8 mouse cellular contexts compared by ENCODE assay signal in genomic region chr3:104794953-104795470, GRCm38 (mm10). TPM values are rescaled to one million over a fixed set of nuclear protein-coding genes. Genes with fewer than 3 reads are reported as not detected.
A peak's percentile ranks its signal among the peaks of the same experiment; 100 is the strongest.
DNase-seq lines count a peak whose midpoint lies in the region; ATAC-seq and TF ChIP-seq lines count a peak whose summit lies in the region.

No protein-coding gene starts in this region.

- H3K4me3 ChIP-seq in hindbrain, embryonic 13.5 days = no peak overlapping the region
- H3K4me3 ChIP-seq in hindbrain, embryonic 11.5 days (ENCODE audit: low read depth, low read length) = no peak overlapping the region
- H3K4me3 ChIP-seq in ES-Bruce4 (ENCODE audit: low read depth, low read length) = no peak overlapping the region
- no peak overlapping the region for H3K4me3 ChIP-seq in embryonic facial prominence, embryonic 10.5 days
- no peak overlapping the region for H3K4me3 ChIP-seq in limb, embryonic 12.5 days (replicated peaks)
- H3K4me3 ChIP-seq in cerebellum, adult 2 months (replicated peaks; ENCODE audit: insufficient read depth, low read depth, low read length) = no peak overlapping the region

- no peak for TF ChIP-seq POLR2A in ES-Bruce4 (IDR thresholded peaks at IDR 0.05; ENCODE audit: insufficient read depth, low read length)
- no peak for TF ChIP-seq POLR2A in cerebellum, adult 2 months (IDR thresholded peaks at IDR 0.05; ENCODE audit: borderline replicate concordance, insufficient read depth, low read length)

- TF ChIP-seq EP300 in ES-Bruce4 (IDR thresholded peaks at IDR 0.05; ENCODE audit: insufficient read depth, low read depth, low read length) = no peak

- DNase-seq in hindbrain, embryonic 11.5 days (ENCODE audit: low spot score) = no peak
- no peak for DNase-seq in embryonic facial prominence, embryonic 10.5 days (ENCODE audit: low spot score)
- no peak for DNase-seq in cerebellum, adult 2 months
- no peak for DNase-seq in retina, embryonic 14.5 days (ENCODE audit: low spot score)
- no peak for DNase-seq in left cerebral cortex, postnatal 14 days (ENCODE audit: low spot score in 2 of 2)

- H3K9me3 ChIP-seq in hindbrain, embryonic 13.5 days = no peaks in the 10 kb centered on the region
- no peaks in the 10 kb centered on the region for H3K9me3 ChIP-seq in hindbrain, embryonic 11.5 days (ENCODE audit: control insufficient read depth, low read length)
- H3K9me3 ChIP-seq in ES-Bruce4 (replicated peaks; ENCODE audit: control insufficient read depth, insufficient read depth, low read length, poor library complexity, severe bottlenecking) = no peaks in the 10 kb centered on the region
- no peaks in the 10 kb centered on the region for H3K9me3 ChIP-seq in embryonic facial prominence, embryonic 10.5 days
- H3K9me3 ChIP-seq in limb, embryonic 12.5 days = no peaks in the 10 kb centered on the region

- WGBS in hindbrain, embryonic 13.5 days = 77% methylated on average over 12 of the region's 12 CpGs
- 70% methylated on average over 12 of the region's 12 CpGs for WGBS in hindbrain, embryonic 11.5 days
- WGBS in embryonic facial prominence, embryonic 10.5 days = 66% methylated on average over 12 of the region's 12 CpGs
- 50% methylated on average over 12 of the region's 12 CpGs for WGBS in limb, embryonic 12.5 days
- 77% methylated on average over 12 of the region's 12 CpGs for WGBS in cerebellum, adult 2 months

- peak overlapping the region; percentile 40; the same call in 1 of the 2 replicates for H3K27ac ChIP-seq in hindbrain, embryonic 13.5 days
- H3K27ac ChIP-seq in hindbrain, embryonic 11.5 days (ENCODE audit: low read depth, low read length) = no peak overlapping the region
- H3K27ac ChIP-seq in ES-Bruce4 (ENCODE audit: insufficient read depth, low read length) = peak overlapping the region; percentile 84
- peak overlapping the region; percentile 70 for H3K27ac ChIP-seq in embryonic facial prominence, embryonic 10.5 days (replicated peaks)
- H3K27ac ChIP-seq in limb, embryonic 12.5 days = peak overlapping the region; percentile 84
- H3K27ac ChIP-seq in cerebellum, adult 2 months (ENCODE audit: insufficient read depth, low read length) = no peak overlapping the region

- ATAC-seq in hindbrain, embryonic 13.5 days (ENCODE audit: low FRiP score) = no peak
- ATAC-seq in hindbrain, embryonic 11.5 days (ENCODE audit: low FRiP score) = no peak
- no peak for ATAC-seq in limb, embryonic 12.5 days (ENCODE audit: insufficient number of reproducible peaks, insufficient read depth, low FRiP score, low TSS enrichment, low read depth)

- H3K4me2 ChIP-seq in hindbrain, embryonic 13.5 days = no peak overlapping the region
- no peak overlapping the region for H3K4me2 ChIP-seq in hindbrain, embryonic 11.5 days (replicated peaks; ENCODE audit: low read depth, low read length)
- H3K4me2 ChIP-seq in limb, embryonic 12.5 days = no peak overlapping the region

- no peak overlapping the region for H3K9ac ChIP-seq in hindbrain, embryonic 13.5 days
- no peak overlapping the region for H3K9ac ChIP-seq in hindbrain, embryonic 11.5 days (ENCODE audit: low read depth, low read length)
- peak overlapping the region; percentile 36; the same call in 1 of the 2 replicates for H3K9ac ChIP-seq in ES-Bruce4 (ENCODE audit: low read depth, poor library complexity, severe bottlenecking)
- H3K9ac ChIP-seq in limb, embryonic 12.5 days (replicated peaks) = no peak overlapping the region

- intact Hi-C loops in left cerebral cortex, postnatal 14 days (cut with DNase I) = loop anchor here (5.0 kb wide), 1 partner anchor 67 kb away; the partner anchor contains the start of genes Capza1 and St7l

- peaks cover 18% of the 10 kb centered on the region for H3K36me3 ChIP-seq in hindbrain, embryonic 13.5 days
- no peaks in the 10 kb centered on the region for H3K36me3 ChIP-seq in hindbrain, embryonic 11.5 days (ENCODE audit: control insufficient read depth, insufficient read depth, low read length)
- H3K36me3 ChIP-seq in ES-Bruce4 (ENCODE audit: control insufficient read depth, insufficient read depth, low read length, poor library complexity, severe bottlenecking) = peaks cover 12% of the 10 kb centered on the region; the same call in 1 of the 2 replicates
- H3K36me3 ChIP-seq in embryonic facial prominence, embryonic 10.5 days (replicated peaks) = peaks cover 81% of the 10 kb centered on the region
- peaks cover 79% of the 10 kb centered on the region for H3K36me3 ChIP-seq in limb, embryonic 12.5 days

- peaks cover 5% of the 10 kb centered on the region; the same call in 1 of the 2 replicates for H3K27me3 ChIP-seq in hindbrain, embryonic 13.5 days
- H3K27me3 ChIP-seq in hindbrain, embryonic 11.5 days (ENCODE audit: control insufficient read depth, insufficient read depth, low read length) = no peaks in the 10 kb centered on the region
- H3K27me3 ChIP-seq in ES-Bruce4 (ENCODE audit: control insufficient read depth, insufficient read depth, low read length, poor library complexity, severe bottlenecking) = no peaks in the 10 kb centered on the region
- H3K27me3 ChIP-seq in embryonic facial prominence, embryonic 10.5 days (replicated peaks; ENCODE audit: low read depth, poor library complexity, severe bottlenecking) = no peaks in the 10 kb centered on the region
- no peaks in the 10 kb centered on the region for H3K27me3 ChIP-seq in limb, embryonic 12.5 days
- no peaks in the 10 kb centered on the region for H3K27me3 ChIP-seq in cerebellum, adult 2 months (ENCODE audit: control insufficient read depth, insufficient read depth, low read length)

- TF ChIP-seq CTCF in ES-Bruce4 (IDR thresholded peaks at IDR 0.05; ENCODE audit: low read depth, low read length) = no peak
- TF ChIP-seq CTCF in cerebellum, adult 2 months (IDR thresholded peaks at IDR 0.05; ENCODE audit: borderline replicate concordance, insufficient read depth, low read depth, low read length) = no peak

- H3K4me1 ChIP-seq in hindbrain, embryonic 13.5 days (replicated peaks) = peaks cover 31% of the 10 kb centered on the region
- no peaks in the 10 kb centered on the region for H3K4me1 ChIP-seq in hindbrain, embryonic 11.5 days (replicated peaks; ENCODE audit: control insufficient read depth, insufficient read depth, low read length)
- peaks cover 19% of the 10 kb centered on the region for H3K4me1 ChIP-seq in ES-Bruce4 (ENCODE audit: control insufficient read depth, insufficient read depth, low read length)
- peaks cover 63% of the 10 kb centered on the region for H3K4me1 ChIP-seq in embryonic facial prominence, embryonic 10.5 days
- H3K4me1 ChIP-seq in limb, embryonic 12.5 days (replicated peaks) = peaks cover 66% of the 10 kb centered on the region
- no peaks in the 10 kb centered on the region for H3K4me1 ChIP-seq in cerebellum, adult 2 months (ENCODE audit: control insufficient read depth, insufficient read depth, low read length)

RNA-seq across cellular contexts. Expression of gene Rhoc, which starts 6.8 kb away (rescaled TPM):
- polyA plus RNA-seq in hindbrain, embryonic 13.5 days (2015; fragmentation: Nextera tagmentation; extraction: Ambion mirVana) = 55.4 and 61.7 TPM in 2 replicates
- 99.1 and 105 TPM in 2 replicates for polyA plus RNA-seq in hindbrain, embryonic 11.5 days (2014; fragmentation: Nextera tagmentation; extraction: Ambion mirVana)
- polyA plus RNA-seq in ES-Bruce4 (2011; ENCODE audit: insufficient read depth, insufficient read length, low read depth, missing spikeins) = 123 and 125 TPM in 2 replicates
- 120 and 121 TPM in 2 replicates for polyA plus RNA-seq in embryonic facial prominence, embryonic 10.5 days (2016; fragmentation: Nextera tagmentation; extraction: Ambion mirVana)
- 152 and 154 TPM in 2 replicates for polyA plus RNA-seq in limb, embryonic 12.5 days (2016; fragmentation: Nextera tagmentation; extraction: Ambion mirVana)
- polyA plus RNA-seq in cerebellum, adult 2 months (2012; rRNA removed) = 30.6 and 31.2 TPM in 2 replicates
- 10 to 100 TPM; 35.2 to 36.6 TPM for total RNA-seq in left cerebral cortex, postnatal 14 days (2021)

RNA-seq across cellular contexts. Expression of gene Fam19a3, which starts 13.4 kb away (rescaled TPM):
- polyA plus RNA-seq in hindbrain, embryonic 13.5 days (2015; fragmentation: Nextera tagmentation; extraction: Ambion mirVana) = 0.04 and 0.06 TPM in 2 replicates
- polyA plus RNA-seq in hindbrain, embryonic 11.5 days (2014; fragmentation: Nextera tagmentation; extraction: Ambion mirVana) = 0.09 TPM in 1 of 2 replicates, not detected in the other
- 0.20 and 0.31 TPM in 2 replicates for polyA plus RNA-seq in ES-Bruce4 (2011; ENCODE audit: insufficient read depth, insufficient read length, low read depth, missing spikeins)
- polyA plus RNA-seq in embryonic facial prominence, embryonic 10.5 days (2016; fragmentation: Nextera tagmentation; extraction: Ambion mirVana) = 0.04 and 0.10 TPM in 2 replicates
- polyA plus RNA-seq in limb, embryonic 12.5 days (2016; fragmentation: Nextera tagmentation; extraction: Ambion mirVana) = 0.24 and 0.85 TPM in 2 replicates
- 0.41 and 0.43 TPM in 2 replicates for polyA plus RNA-seq in cerebellum, adult 2 months (2012; rRNA removed)
- total RNA-seq in left cerebral cortex, postnatal 14 days (2021) = not detected

RNA-seq across cellular contexts. Expression of gene Ppm1j, which starts 14.2 kb away (rescaled TPM):
- 0.57 and 0.92 TPM in 2 replicates for polyA plus RNA-seq in hindbrain, embryonic 13.5 days (2015; fragmentation: Nextera tagmentation; extraction: Ambion mirVana)
- polyA plus RNA-seq in hindbrain, embryonic 11.5 days (2014; fragmentation: Nextera tagmentation; extraction: Ambion mirVana) = 0.48 and 1.3 TPM in 2 replicates
- polyA plus RNA-seq in ES-Bruce4 (2011; ENCODE audit: insufficient read depth, insufficient read length, low read depth, missing spikeins) = 21.4 and 23.8 TPM in 2 replicates
- polyA plus RNA-seq in embryonic facial prominence, embryonic 10.5 days (2016; fragmentation: Nextera tagmentation; extraction: Ambion mirVana) = 1.3 and 2.3 TPM in 2 replicates
- polyA plus RNA-seq in limb, embryonic 12.5 days (2016; fragmentation: Nextera tagmentation; extraction: Ambion mirVana) = 2.6 and 3.4 TPM in 2 replicates
- polyA plus RNA-seq in cerebellum, adult 2 months (2012; rRNA removed) = 4.5 and 6.1 TPM in 2 replicates
- under 1 TPM; 0.59 to 0.76 TPM for total RNA-seq in left cerebral cortex, postnatal 14 days (2021)

RNA-seq across cellular contexts. Expression of gene Mov10, which starts 23.4 kb away (rescaled TPM):
- 10.2 and 14.5 TPM in 2 replicates for polyA plus RNA-seq in hindbrain, embryonic 13.5 days (2015; fragmentation: Nextera tagmentation; extraction: Ambion mirVana)
- polyA plus RNA-seq in hindbrain, embryonic 11.5 days (2014; fragmentation: Nextera tagmentation; extraction: Ambion mirVana) = 15.1 and 15.2 TPM in 2 replicates
- polyA plus RNA-seq in ES-Bruce4 (2011; ENCODE audit: insufficient read depth, insufficient read length, low read depth, missing spikeins) = 79.9 and 90.4 TPM in 2 replicates
- 38.0 and 46.4 TPM in 2 replicates for polyA plus RNA-seq in embryonic facial prominence, embryonic 10.5 days (2016; fragmentation: Nextera tagmentation; extraction: Ambion mirVana)
- polyA plus RNA-seq in limb, embryonic 12.5 days (2016; fragmentation: Nextera tagmentation; extraction: Ambion mirVana) = 73.8 and 77.2 TPM in 2 replicates
- polyA plus RNA-seq in cerebellum, adult 2 months (2012; rRNA removed) = 3.2 and 4.1 TPM in 2 replicates
- 10 to 100 TPM in 1 of 2 experiments, 1 to 10 TPM in 1; 8.9 to 12.1 TPM for total RNA-seq in left cerebral cortex, postnatal 14 days (2021)

Comparison
In these comparisons a context has a peak if more than half of its experiments do, and no peak if none do; other contexts are left out.
1. H3K27ac ChIP-seq: peak in hindbrain, embryonic 13.5 days (single experiment), ES-Bruce4 (single experiment), embryonic facial prominence, embryonic 10.5 days (single experiment) and limb, embryonic 12.5 days (single experiment); none in hindbrain, embryonic 11.5 days (single experiment) and cerebellum, adult 2 months (single experiment).